Mouse (Mus musculus) lung, adult 2 months (tissue): ENCODE data around the gene Btnl2.

Experiments
- CTCF ChIP-seq: fragments of 200-500 bp; IDR thresholded peaks from 2 replicates; pipeline ENCODE4 v1.5.1; 2011; ENCODE audit warnings: mild to moderate bottlenecking, low read length, control low read depth; ENCODE audit not compliant: insufficient read depth
- POLR2A ChIP-seq: fragments of 200-500 bp; IDR thresholded peaks from 2 replicates; pipeline ENCODE4 v1.6.1; 2011; ENCODE audit warnings: low read depth, mild to moderate bottlenecking, control low read depth, low read length, borderline replicate concordance; ENCODE audit errors: extremely low read depth

GRCm38 (mm10) chr17:34344882-34345281, 9.7 kb upstream of the Btnl2 start:
- TF ChIP-seq POLR2A (no peak), CTCF (no peak)
